Mouse (Mus musculus) heart, postnatal 10 days (tissue): ENCODE measurements at regions not wholly inside any gene's neighbourhood (a gene's known extent, or its start where the extent isn't known, plus 50 kb on each side); places are given as distances from the start of the nearest gene placed in this dataset.
A peak's percentile ranks its signal among the peaks of the same experiment; 100 is the strongest.
"Not testable (repeated sequence)": the region's sequence is repeated elsewhere in the genome, so short reads cannot be mapped to it uniquely, and the experiment has no call there.

Source experiments
- DNase-seq, 2 experiments: peaks; one replicate each; pipeline ENCODE4 v3.0.0; 2021
- intact Hi-C: fragments of 180-260 bp; cut with DNase I; formaldehyde crosslinking; loops from one replicate; pipeline ENCODE4 v1.15.1; 2025

GRCm38 (mm10) chr4:23341240-23341639, 853.1 kb upstream of the Pou3f2 start:
- intact Hi-C loops, result no loop called here
- DNase-seq, result no peak

- intact Hi-C loops, result no loop called here
Observed at GRCm38 (mm10) chr4:23338481-23338880, 850.3 kb upstream of the Pou3f2 start.

GRCm38 (mm10) chr4:23300617-23301016, 812.5 kb upstream of the Pou3f2 start:
- DNase-seq, result no peak
- intact Hi-C loops, result no loop called here

More at GRCm38 (mm10) chr4:23338481-23338880, 850.3 kb upstream of the Pou3f2 start:
- no peak for DNase-seq

- DNase-seq, result no peak
Observed at GRCm38 (mm10) chr4:23280087-23280486, 791.9 kb upstream of the Pou3f2 start.

GRCm38 (mm10) chr4:23275203-23275602, 787.0 kb upstream of the Pou3f2 start:
- intact Hi-C loops, result no loop called here
- DNase-seq, result peak; percentile 20 to 38

More at GRCm38 (mm10) chr4:23280087-23280486, 791.9 kb upstream of the Pou3f2 start:
- intact Hi-C loops, result no loop called here

- DNase-seq, result no peak
- intact Hi-C loops, result no loop called here
Observed at GRCm38 (mm10) chr4:23271947-23272346, 783.8 kb upstream of the Pou3f2 start.

GRCm38 (mm10) chr4:23260371-23260770, 772.2 kb upstream of the Pou3f2 start:
- intact Hi-C loops, result no loop called here
- DNase-seq, result no peak

GRCm38 (mm10) chr4:23234960-23235359, 746.8 kb upstream of the Pou3f2 start:
- DNase-seq, result no peak
- intact Hi-C loops, result no loop called here

GRCm38 (mm10) chr4:23194756-23195155, 706.6 kb upstream of the Pou3f2 start:
- DNase-seq, intact Hi-C loops: not testable (repeated sequence)

GRCm38 (mm10) chr4:23193384-23194135, 705.4 kb upstream of the Pou3f2 start:
- no peak for DNase-seq
- intact Hi-C loops, result no loop called here

- no peak for DNase-seq
- intact Hi-C loops, result no loop called here
Observed at GRCm38 (mm10) chr4:23173811-23174210, 685.6 kb upstream of the Pou3f2 start.

GRCm38 (mm10) chr4:23173330-23173729, 685.2 kb upstream of the Pou3f2 start:
- DNase-seq, result no peak
- intact Hi-C loops, result no loop called here

- no peak for DNase-seq
- intact Hi-C loops, result no loop called here
Observed at GRCm38 (mm10) chr4:23148097-23148849, 660.1 kb upstream of the Pou3f2 start.

GRCm38 (mm10) chr4:23133386-23133785, 645.2 kb upstream of the Pou3f2 start:
- no peak for DNase-seq
- intact Hi-C loops, result no loop called here

- intact Hi-C loops, DNase-seq: not testable (repeated sequence)
Observed at GRCm38 (mm10) chr4:23101452-23101851, 613.3 kb upstream of the Pou3f2 start.

- intact Hi-C loops, result no loop called here
- DNase-seq, result no peak
Observed at GRCm38 (mm10) chr4:23079521-23079920, 591.4 kb upstream of the Pou3f2 start.

- DNase-seq, result no peak
- intact Hi-C loops, result no loop called here
Observed at GRCm38 (mm10) chr4:23077603-23078002, 589.4 kb upstream of the Pou3f2 start.

GRCm38 (mm10) chr4:23050701-23051317, 562.6 kb upstream of the Pou3f2 start:
- intact Hi-C loops, result no loop called here
- no peak for DNase-seq

GRCm38 (mm10) chr4:23037784-23038183, 549.6 kb upstream of the Pou3f2 start:
- intact Hi-C loops, result no loop called here
- DNase-seq, result no peak

GRCm38 (mm10) chr4:23031271-23031670, 543.1 kb upstream of the Pou3f2 start:
- intact Hi-C loops, result no loop called here
- DNase-seq, result no peak

- intact Hi-C loops, result no loop called here
Observed at GRCm38 (mm10) chr4:23022177-23022576, 534.0 kb upstream of the Pou3f2 start.

GRCm38 (mm10) chr4:23010346-23010745, 522.2 kb upstream of the Pou3f2 start:
- no peak for DNase-seq
- intact Hi-C loops, result no loop called here

More at GRCm38 (mm10) chr4:23022177-23022576, 534.0 kb upstream of the Pou3f2 start:
- no peak for DNase-seq
